Mouse (Mus musculus): ENCODE measurements around the gene Mypop.
A peak's percentile ranks its signal among the peaks of the same experiment; 100 is the strongest.

Mypop gene

GRCm38 (mm10) chr7:19017909-19018308 is 26.9 kb downstream of the Mypop start:
- DNase-seq (ENCODE audit: low spot score in 2 of 2), result no peak

GRCm38 (mm10) chr7:19021048-19021447 is 30.0 kb downstream of the Mypop start:
- DNase-seq (ENCODE audit: low spot score in 2 of 2), result no peak

GRCm38 (mm10) chr7:19022189-19022958 is 31.3 kb downstream of the Mypop start:
- DNase-seq (ENCODE audit: low spot score in 2 of 2), result no peak

DNA sequence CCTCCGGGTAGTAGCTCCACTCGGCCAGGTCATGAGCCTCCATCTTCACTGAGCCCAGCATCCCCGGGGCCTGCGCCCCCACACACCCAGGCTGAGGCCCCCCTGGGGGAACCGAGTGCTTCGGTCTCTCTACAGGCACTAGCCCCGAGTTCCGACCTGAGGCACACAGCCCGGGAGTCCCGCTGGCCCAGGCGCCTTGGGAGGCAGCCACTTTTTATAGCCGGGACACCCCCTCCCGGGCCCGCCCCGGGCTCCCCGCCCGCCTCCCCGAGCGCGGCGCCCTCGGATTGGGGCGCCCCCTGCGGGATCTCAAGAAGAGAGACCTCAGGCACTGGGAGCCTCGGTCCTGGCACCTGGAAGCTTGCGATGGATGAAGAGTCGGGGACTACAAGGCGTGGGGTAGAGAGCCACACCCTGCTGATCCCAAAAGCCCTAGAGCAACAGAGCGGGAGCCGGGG is 32.3 kb downstream of the Mypop start, which contains the start of gene Foxa3:
Gene Foxa3, minus strand, starts transcription at position 182 of the 458 bp plus-strand sequence.
- DNase-seq (ENCODE audit: low spot score in 2 of 2), result no peak

GRCm38 (mm10) chr7:19024096-19024506 is 33.1 kb downstream of the Mypop start, which contains the start of gene Sympk:
TSS of gene Sympk (plus strand) at chr7:19024377.
- peak; percentile 91 to 93 for DNase-seq (ENCODE audit: low spot score in 2 of 2)

GRCm38 (mm10) chr7:19024581-19025255 is 33.7 kb downstream of the Mypop start:
- no peak for DNase-seq (ENCODE audit: low spot score in 2 of 2)

DNA sequence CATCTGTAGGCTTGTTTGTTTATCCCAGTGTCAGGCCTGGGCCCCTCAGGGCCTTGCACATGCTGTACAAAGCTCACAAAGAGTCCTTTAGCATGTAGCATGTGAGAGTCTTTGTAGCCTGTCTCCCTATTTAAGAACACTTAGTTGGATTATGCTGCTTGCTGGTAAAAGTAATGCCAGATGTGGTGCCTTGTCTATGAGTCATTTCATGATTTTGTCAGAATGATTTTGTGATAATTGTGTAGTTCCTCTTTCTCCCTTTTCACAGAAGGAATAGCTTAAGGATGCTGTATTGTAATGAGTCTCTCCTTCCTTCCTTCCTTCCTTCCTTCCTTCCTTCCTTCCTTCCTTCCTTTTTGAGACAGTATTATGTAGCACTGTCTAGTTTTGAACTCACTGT is 37.0 kb downstream of the Mypop start:
- no peak for DNase-seq (ENCODE audit: low spot score in 2 of 2)

- DNase-seq (ENCODE audit: low spot score in 2 of 2), result no peak
Observed at GRCm38 (mm10) chr7:19029084-19029653, 38.1 kb downstream of the Mypop start.

DNA sequence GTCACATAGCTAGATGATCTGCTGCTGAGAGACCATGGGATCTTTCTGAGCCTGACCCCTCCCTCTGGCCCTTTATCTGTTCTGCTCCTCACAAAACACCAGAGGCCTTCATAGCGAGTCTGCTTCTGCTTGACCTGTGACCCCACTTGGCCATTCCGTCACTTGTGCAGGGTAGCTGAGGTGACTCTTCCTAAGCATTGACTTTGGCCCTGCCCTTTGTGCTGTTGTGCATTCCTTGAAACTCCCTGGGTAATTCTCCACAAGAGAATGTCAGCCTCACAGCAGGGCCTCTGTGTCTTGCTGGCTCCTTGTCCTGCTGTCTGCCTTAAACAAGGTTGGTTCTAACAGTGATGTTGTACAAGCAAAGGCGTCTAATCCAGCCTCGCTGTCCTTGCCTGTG is 40.6 kb downstream of the Mypop start:
- no peak for DNase-seq (ENCODE audit: low spot score in 2 of 2)

DNA sequence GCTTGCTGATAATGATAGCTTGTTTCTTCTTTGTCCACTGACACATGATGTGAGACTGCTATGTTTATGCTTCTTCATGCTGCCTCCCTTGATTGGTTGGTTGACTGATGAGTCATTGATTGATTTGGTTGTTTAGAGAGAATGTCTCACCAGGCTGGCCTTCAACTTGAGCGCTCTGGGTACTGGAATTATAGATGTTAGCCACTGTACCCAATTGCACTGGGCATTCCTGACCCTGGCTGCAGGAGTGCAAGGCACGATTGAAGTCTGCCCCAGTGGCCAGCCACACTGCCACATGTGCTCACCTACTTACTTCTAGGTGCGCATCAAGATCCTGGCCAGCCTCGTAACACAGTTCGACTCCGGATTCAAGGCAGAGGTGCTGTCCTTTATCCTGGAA is 53.6 kb downstream of the Mypop start:
- DNase-seq (ENCODE audit: low spot score in 2 of 2), result no peak

- no peak for DNase-seq (ENCODE audit: low spot score in 2 of 2)
Observed at GRCm38 (mm10) chr7:19046286-19047069, 55.4 kb downstream of the Mypop start.

DNA sequence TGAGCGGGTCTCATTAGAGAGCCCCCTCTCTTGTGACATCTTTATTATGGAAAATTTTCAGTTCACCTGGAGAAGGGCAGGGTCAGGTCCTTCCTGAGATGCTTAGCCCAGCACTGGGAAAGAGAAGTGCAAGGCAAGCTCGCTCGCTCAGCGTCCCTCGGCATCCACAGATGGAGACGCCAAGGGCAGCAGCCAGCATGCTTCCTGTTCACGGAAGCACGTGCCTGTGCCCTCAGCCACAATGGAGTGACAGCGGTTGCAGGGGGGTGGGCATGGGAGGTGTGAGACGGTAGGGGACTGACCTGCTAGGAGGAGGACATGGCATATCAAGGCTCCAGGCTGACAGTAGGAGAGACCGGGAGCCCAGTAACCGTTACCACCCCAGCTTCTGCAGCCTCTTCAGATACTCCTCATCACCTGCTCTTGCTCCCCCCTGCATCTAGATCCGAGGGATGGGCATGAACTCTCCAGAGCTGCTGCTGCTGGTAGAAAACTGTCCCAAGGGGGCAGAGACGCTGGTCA is 57.0 kb downstream of the Mypop start:
- no peak for DNase-seq (ENCODE audit: low spot score in 2 of 2)

DNA sequence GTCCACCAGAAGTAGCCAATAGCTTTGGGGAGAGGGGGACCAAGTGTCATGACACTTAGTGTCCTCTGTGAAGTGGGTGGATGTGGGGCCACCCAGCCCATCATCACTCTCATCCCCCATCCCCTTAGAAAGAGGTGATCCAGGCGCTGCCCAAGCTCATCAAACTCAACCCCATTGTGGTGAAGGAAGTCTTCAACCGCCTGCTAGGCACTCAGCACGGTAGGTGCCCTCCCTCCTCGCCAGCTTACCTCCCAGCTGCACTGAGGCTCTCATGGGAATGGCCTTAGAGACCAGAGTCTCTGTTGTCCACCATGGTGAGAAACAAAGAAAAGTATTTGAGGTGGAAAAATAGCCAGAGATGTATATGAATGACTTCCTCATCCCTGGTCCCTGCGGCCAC is 58.2 kb downstream of the Mypop start:
- DNase-seq (ENCODE audit: low spot score in 2 of 2), result no peak

GRCm38 (mm10) chr7:19050172-19050571 is 59.1 kb downstream of the Mypop start:
- peak in 1 of 2 experiments; percentile 31 for DNase-seq (ENCODE audit: low spot score in 2 of 2)

GRCm38 (mm10) chr7:19051161-19051560 is 60.1 kb downstream of the Mypop start:
- no peak for DNase-seq (ENCODE audit: low spot score in 2 of 2)
